Mouse (Mus musculus) c-Kit-positive CD71-positive TER-119-positive erythroid progenitor cells, embryonic 14.5 days (primary cell): Measurements from ENCODE around the gene Gpr61.

Source experiments
- DNase-seq: peaks from one replicate; pipeline ENCODE4 v3.0.0-alpha.2; 2013; ENCODE audit warnings: low spot score

The Gpr61 gene

DNA sequence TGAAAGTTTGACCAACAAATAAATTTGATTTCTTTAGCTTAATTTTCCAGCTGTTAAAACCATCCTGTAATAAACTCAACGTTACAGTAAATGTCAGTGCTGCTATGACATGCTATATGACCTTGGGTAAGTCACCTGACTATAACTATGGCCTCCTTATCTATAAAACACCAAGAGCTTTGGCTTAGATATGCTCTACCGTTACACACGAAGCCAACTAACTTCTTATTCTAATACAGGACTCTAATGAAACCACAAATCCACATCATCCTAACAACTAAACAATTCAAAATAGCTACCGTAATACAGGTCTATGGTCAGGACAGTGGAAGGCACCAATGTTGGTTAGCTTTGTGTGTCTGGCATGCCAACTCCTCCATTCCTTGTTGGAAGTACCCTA, 24.9 kb downstream of the Gpr61 start:
- DNase-seq = peak; percentile 48

- peak; percentile 45 for DNase-seq
Observed at GRCm38 (mm10) chr3:108129367-108129766, 25.3 kb downstream of the Gpr61 start.

GRCm38 (mm10) chr3:108128520-108128919, 26.2 kb downstream of the Gpr61 start:
- DNase-seq = no peak

- DNase-seq = no peak
Observed at GRCm38 (mm10) chr3:108126327-108126726, 28.4 kb downstream of the Gpr61 start.

GRCm38 (mm10) chr3:108124131-108124530, 30.6 kb downstream of the Gpr61 start:
- no peak for DNase-seq

DNA sequence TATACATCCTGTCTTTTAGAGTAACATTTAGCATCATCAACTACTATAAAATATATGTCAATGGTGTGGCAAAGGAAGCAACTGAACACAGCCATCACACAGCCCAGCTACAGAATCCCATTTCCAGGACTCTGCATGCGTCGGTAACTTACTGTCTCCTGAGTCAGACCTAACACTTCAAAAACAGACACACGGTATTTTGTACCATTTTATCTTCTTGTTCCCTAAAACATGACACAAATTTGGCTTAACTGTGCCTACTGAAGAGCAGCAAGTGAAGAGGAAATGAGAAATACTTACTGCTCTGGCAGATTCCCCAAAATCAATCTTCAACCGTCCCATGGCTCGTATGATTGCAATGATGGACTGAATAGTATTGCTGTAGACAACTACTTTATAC, 31.4 kb downstream of the Gpr61 start:
- no peak for DNase-seq

GRCm38 (mm10) chr3:108121101-108121500, 33.6 kb downstream of the Gpr61 start:
- DNase-seq = no peak

GRCm38 (mm10) chr3:108117465-108117864, 37.2 kb downstream of the Gpr61 start:
- DNase-seq = no peak

DNA sequence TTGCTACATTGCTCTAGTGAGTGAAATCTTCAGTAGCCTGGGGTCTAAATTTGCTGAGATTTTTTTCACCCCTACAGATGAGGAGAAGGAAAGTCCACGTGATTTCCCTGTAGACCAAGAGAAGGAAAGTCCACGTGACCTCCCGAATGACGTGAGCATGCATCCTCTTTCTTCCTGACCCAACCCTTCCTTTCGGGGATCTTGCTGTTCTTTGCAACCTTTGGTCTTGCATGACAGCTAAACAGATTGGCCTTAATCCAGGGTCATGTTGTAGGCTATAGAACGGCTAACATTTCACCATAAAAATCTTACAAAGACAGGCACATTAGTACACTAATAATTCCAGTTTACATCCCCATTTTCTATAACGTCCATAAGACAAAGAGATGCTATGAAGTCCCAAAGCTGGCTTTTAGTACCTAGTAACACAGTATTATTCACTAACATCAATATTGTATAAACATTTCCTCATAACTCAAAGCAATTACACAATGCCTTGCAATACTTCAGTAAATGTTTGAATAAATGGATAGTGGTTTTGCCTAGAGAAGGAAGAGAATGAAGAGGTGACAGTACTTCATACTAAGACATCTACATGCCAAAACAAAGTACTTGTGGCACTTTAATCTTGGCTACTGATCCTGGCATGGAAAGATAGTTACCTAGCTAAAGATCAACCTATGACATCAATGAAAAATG, 40.9 kb downstream of the Gpr61 start:
- DNase-seq = no peak

GRCm38 (mm10) chr3:108112666-108113065, 42.0 kb downstream of the Gpr61 start:
- no peak for DNase-seq

GRCm38 (mm10) chr3:108112246-108112645, 42.4 kb downstream of the Gpr61 start:
- DNase-seq = no peak

GRCm38 (mm10) chr3:108111320-108111719, 43.4 kb downstream of the Gpr61 start:
- no peak for DNase-seq

GRCm38 (mm10) chr3:108105281-108105680, 49.4 kb downstream of the Gpr61 start:
- no peak for DNase-seq

- DNase-seq = no peak
Observed at GRCm38 (mm10) chr3:108102075-108102474, 52.6 kb downstream of the Gpr61 start.

DNA sequence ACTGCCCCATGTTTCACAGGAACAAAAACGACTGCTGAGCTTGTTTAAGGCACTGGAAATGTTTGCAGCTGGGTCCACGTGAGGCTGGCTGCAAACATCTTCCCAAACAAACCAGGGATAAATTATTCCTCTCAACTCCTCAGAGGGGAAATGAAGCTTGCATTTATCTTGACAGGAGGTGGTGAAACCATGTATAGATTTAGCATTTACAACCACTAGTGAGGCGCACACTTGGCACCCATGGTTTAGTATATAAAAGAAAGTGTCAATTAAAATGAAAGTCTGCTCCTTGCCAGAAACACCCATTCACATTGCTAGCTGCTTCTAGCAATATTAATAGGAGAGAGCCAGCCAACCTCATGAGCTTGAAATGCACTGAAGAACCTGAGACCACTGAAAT, 53.1 kb downstream of the Gpr61 start:
- DNase-seq = no peak
